Mouse (Mus musculus) B cell, adult 2 months (primary cell): Measurements from ENCODE around the gene Slc23a2.

Experiments
- DNase-seq, 2 experiments: peaks; one replicate each; pipeline ENCODE4 v3.0.0; 2022

Slc23a2 gene

GRCm38 (mm10) chr2:132096582-132096981, 48.3 kb downstream of the Slc23a2 start:
- DNase-seq: no peak

GRCm38 (mm10) chr2:132095821-132096220, 49.1 kb downstream of the Slc23a2 start:
- DNase-seq: peak; percentile 31 to 46

DNA sequence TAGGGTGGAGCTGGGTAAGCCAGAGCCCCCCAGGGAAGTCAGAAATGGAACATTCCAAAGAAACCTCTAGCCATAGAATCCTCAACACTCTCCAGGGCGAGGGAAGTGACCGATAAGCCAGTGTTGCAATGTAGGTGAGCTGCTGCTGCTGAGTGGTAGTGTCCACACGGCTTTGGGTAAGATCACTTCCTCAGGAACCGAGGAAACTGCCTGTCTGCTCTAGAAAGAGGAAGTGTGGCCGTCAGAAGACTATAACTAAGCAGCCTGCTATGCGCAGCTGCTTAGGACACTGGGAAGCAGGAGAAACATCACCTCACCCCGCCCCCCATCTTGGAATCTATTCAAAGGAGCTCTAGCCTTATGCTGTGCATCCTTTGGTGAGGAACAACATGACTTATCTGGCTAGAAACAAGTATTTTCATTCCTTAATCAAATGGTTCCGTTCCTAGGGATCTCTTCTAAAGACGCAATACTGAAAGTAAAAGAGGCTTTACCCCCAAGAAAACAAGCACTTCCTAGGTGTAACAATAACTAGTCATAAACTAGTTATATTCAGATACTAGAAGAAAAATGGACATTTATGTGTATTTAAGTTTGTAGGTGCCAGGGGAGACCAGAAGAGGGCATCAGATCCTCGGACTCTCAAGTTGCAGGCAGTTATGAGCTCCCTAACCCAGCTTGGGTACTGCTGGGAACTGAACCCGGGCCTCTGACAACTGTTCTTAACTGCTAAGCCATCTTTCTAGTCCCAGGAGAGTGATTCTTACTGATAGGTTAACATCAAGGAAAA, 50.3 kb downstream of the Slc23a2 start:
- peak; percentile 80 to 81 for DNase-seq

DNA sequence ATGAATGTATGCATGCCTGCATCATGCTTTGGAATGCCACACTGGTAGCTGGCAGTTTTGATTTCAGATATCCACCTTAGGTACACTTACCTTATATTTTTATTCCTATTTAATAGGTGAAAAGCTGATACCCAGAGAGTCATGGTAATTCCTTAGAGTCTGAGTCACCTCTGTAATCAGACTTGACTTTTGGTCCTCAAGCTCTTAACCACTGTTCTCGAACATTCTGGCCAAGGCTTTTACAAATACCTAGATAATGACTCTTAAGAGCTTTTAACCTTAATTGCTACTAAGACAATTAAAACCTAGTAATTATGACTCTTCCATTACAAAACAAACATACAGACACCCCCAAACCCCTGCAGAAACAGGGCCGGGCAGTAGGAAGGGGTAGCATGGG, 51.2 kb downstream of the Slc23a2 start:
- DNase-seq: no peak

DNA sequence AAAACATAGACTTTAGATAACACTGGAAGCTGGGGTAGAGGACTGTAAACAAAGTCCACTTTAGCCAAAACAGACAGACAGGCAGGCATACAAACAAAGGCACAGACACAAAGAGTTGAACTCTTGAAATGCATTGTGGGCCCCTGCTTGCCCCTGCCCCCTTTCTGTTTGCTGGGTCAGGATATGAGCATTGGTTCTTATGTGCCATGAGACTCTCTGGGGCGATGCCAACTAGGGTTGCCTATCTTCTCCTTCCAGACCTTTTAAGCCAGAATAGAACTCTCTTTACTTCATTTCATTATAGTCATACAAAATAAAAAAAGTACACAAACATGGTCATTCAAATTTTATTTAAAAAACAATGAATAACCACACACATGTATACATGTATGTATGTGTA, 51.6 kb downstream of the Slc23a2 start:
- no peak for DNase-seq

DNA sequence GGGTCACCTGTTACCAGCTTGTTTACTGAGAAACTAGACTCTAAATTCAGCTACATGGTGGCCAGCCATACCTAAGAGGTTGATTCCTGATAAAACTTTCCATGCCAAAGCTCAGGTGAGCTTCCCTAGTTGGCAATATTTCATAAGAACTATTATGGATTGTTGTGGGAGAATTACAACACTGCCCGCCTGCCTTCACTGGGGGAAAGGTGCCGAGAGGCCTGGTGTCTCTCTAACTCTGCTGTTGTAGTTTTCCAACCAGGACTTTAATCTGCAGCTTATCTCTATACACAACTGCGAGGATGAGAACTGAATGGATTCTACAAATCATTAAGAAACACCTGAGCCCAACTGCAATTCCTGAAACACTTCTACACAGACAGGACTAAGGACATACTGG, 52.2 kb downstream of the Slc23a2 start:
- no peak for DNase-seq

- peak in 1 of 2 experiments; percentile 22 for DNase-seq
Observed at GRCm38 (mm10) chr2:132091749-132092148, 53.2 kb downstream of the Slc23a2 start.

DNA sequence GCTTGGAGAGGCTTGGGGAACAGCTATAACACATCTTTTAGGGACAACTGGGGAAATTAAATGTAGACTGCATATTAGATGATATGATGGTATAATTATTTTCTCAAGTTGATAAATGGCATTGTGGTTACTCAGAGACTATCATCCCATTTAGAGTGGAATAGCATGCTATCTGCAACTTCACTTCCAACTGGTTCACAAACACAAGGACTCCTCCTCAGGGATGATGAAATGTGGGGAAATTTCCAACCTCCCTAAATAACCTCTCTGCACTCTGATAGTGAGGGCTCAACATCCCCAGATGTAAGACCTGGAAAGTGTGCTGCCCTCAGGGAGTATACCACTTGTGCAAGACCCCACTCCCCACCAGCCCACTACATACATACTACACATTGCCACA, 60.1 kb downstream of the Slc23a2 start:
- no peak for DNase-seq

DNA sequence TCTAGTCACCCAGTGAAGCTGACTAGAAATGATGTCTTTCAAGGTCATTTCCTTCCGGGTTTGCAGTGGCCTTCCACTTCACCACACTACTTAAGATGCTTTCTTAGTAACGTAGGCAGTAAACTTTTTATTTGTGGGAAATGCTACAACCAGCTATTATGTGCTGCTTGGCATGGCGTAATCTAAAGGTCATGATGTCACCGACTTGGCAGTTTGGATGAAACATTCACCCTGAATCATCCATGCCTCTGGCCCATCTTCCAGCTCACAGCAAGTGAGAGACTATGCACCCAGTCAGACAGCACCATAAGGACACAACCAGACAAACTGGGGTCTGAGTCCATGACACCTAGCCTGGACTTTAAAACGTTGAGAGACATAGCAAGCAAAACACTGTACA, 60.5 kb downstream of the Slc23a2 start:
- DNase-seq: no peak

GRCm38 (mm10) chr2:132079139-132079538, 65.8 kb downstream of the Slc23a2 start:
- no peak for DNase-seq

- no peak for DNase-seq
Observed at GRCm38 (mm10) chr2:132073052-132073451, 71.9 kb downstream of the Slc23a2 start.

DNA sequence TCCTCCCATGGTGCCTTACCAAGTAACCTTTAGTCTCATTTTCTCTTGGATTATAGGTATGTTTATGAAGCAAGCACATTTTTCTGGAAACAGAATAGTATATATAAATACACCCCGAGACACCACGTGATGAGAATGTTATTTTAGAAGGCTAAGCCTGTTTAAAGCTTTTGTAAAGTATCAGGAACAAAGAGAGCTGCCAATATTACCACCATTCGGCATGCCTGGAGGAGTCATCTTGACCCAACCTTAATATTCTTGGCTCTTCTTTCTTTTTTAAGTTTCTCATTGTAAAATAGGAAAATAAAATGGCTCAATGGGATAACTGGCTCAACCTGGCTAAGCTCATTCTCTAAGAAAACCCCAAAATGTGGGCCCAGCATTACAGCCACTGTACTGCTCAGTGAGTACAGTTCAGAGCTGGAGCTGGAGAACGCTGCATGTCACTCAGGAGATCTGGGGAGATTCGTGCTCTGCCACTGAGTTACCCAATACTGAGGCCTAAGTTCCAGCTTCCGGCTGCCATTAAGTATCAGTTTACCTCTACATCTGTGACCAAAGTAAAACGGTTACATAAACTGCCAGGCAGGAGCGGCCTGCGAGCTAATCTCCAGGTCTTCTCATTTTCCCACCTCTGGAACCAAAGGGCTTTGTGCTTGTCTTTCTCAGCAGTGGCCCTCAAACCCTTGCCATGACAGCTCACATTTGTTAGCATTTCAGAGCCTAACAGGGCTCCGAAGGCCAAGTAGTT, 74.7 kb downstream of the Slc23a2 start:
- no peak for DNase-seq

GRCm38 (mm10) chr2:132064185-132064831, 80.6 kb downstream of the Slc23a2 start:
- peak; percentile 37 to 42 for DNase-seq

- peak in 1 of 2 experiments; percentile 29 for DNase-seq
Observed at GRCm38 (mm10) chr2:132063776-132064175, 81.1 kb downstream of the Slc23a2 start.

- no peak for DNase-seq
Observed at GRCm38 (mm10) chr2:132061884-132062283, 83.0 kb downstream of the Slc23a2 start.

- DNase-seq: peak in 1 of 2 experiments; percentile 19
Observed at GRCm38 (mm10) chr2:132059919-132060318, 85.0 kb downstream of the Slc23a2 start.

GRCm38 (mm10) chr2:132055349-132055753, 89.6 kb downstream of the Slc23a2 start:
- no peak for DNase-seq

DNA sequence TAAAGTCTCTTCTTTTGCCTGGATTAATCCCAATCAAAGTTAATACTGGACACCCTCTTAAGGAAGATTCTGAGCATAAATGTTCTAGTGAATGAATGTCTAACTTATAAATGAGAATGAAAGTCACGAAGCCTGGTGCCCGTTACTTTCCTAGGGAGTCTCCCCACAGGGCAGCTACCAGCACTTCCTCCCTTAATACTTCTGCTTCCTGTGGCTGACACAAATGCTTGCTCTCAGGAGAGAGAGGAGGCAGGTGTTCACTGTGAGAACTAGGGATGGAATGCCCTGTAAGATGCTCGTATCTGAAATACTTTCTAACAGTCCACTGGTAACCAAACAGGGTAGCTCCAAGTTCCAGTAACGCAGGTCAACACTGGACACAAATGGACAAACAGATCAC, 91.1 kb downstream of the Slc23a2 start:
- peak in 1 of 2 experiments; percentile 29 for DNase-seq

- DNase-seq: peak; percentile 29 to 40
Observed at GRCm38 (mm10) chr2:132051798-132052197, 93.1 kb downstream of the Slc23a2 start.

- DNase-seq: no peak
Observed at GRCm38 (mm10) chr2:132049921-132050320, 95.0 kb downstream of the Slc23a2 start.

GRCm38 (mm10) chr2:132049491-132049890, 95.4 kb downstream of the Slc23a2 start:
- DNase-seq: no peak

DNA sequence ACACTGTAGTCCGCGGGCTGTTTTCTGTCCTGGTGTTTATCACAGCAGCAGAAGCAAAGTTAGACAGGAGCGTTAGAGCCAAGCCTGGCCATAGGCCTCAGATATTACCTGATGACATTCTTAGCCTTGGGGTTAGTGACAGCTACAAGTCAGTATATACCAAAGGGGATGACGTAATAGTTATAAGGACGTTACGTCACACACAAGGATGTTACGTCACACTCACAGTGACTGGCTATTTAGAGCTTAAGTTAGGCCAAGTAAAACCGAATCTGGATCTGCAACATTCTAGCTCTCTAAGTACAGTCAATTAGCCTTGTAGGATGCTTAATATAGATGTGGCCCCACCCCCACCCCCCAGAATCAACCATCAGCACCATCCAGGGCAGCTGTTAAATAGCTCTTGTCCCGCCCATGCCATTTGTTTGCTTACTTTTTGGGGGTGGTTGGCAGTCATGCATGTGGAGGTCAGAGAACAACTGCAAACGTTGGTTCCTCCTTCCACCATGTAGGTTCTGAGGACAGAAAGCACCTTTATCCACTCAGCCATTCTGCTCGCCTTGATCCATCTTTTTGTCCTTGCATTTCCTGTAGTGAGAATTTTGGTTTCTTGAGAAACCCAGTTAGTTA, 96.7 kb downstream of the Slc23a2 start:
- DNase-seq: no peak

GRCm38 (mm10) chr2:132047364-132047763, 97.5 kb downstream of the Slc23a2 start:
- no peak for DNase-seq
